In the genomic region with DNA sequence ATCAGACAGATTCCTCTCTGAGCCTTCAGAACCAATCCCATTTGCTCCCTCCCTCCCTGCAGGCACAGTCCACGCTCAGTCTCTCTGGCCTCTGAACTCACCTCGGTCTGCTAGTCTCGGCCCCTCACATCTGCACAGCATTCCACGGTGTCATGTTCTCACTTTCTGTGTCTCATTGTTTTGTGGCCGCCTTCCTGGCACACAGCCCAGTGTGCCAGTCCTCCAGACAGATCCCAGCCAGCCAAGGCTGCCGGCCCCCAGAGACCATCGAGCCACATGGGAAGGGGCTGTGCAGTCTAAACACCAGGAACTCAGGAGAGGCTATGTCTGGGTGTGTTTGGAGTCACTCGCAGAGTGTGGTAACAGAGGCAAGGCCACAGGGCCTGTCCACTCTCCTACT, we compare ENCODE assay signal across 10 mouse cellular contexts. TPM values are rescaled to one million over a fixed set of nuclear protein-coding genes. Genes with fewer than 3 reads are reported as not detected.
DNase-seq lines count a peak whose midpoint lies in the region; ATAC-seq and TF ChIP-seq lines count a peak whose summit lies in the region.
"Had no signal": no experiment of that assay in that cellular context is flagged by ENCODE, and none has a peak within 500 bp of the region (broad histone marks: within the 10 kb centered on the region; RNA-seq: fewer than 3 reads in every experiment).

No protein-coding gene starts in this region.

- H3K27me3 ChIP-seq in heart, adult 2 months (ENCODE audit: control insufficient read depth, insufficient read depth, low read length), result no peaks in the 10 kb centered on the region
- H3K27me3 ChIP-seq in forebrain, embryonic 11.5 days (ENCODE audit: control insufficient read depth, insufficient read depth, low read length), result no peaks in the 10 kb centered on the region
- no peaks in the 10 kb centered on the region for H3K27me3 ChIP-seq in intestine, embryonic 16.5 days (replicated peaks; ENCODE audit: control insufficient read depth, insufficient read depth, low read length)

- no peaks in the 10 kb centered on the region for H3K9me3 ChIP-seq in forebrain, embryonic 11.5 days (ENCODE audit: control insufficient read depth, low read length)
- H3K9me3 ChIP-seq in intestine, embryonic 16.5 days (ENCODE audit: control insufficient read depth, low read length), result no peaks in the 10 kb centered on the region
- H3K9me3 ChIP-seq: G1E had no signal

- peak overlapping the region; percentile 58 for H3K27ac ChIP-seq in heart, adult 2 months
- peak overlapping the region; percentile 82 for H3K27ac ChIP-seq in forebrain, embryonic 11.5 days (ENCODE audit: low read depth, low read length)
- H3K27ac ChIP-seq in intestine, embryonic 16.5 days (ENCODE audit: low read length), result peak overlapping the region; percentile 39; the same call in 1 of the 2 replicates

- H3K4me3 ChIP-seq in heart, adult 2 months, result no peak overlapping the region
- no peak overlapping the region for H3K4me3 ChIP-seq in forebrain, embryonic 11.5 days (ENCODE audit: low read depth, low read length)
- no peak overlapping the region for H3K4me3 ChIP-seq in intestine, embryonic 16.5 days (ENCODE audit: low read length)

- ATAC-seq in forebrain, embryonic 11.5 days (replicated peaks; ENCODE audit: low FRiP score), result peak; percentile 89
- peak; percentile 39; the same call in 1 of the 2 replicates for ATAC-seq in intestine, embryonic 16.5 days

- no peak for TF ChIP-seq EP300 in heart, adult 2 months (IDR thresholded peaks at IDR 0.05; ENCODE audit: insufficient read depth, low read depth, low read length)

- H3K9ac ChIP-seq in heart, adult 2 months (ENCODE audit: low read depth, low read length), result 0 out of 2 replicates have a peak overlapping the region, but pooled peaks have one; percentile 38
- peak overlapping the region; percentile 32 for H3K9ac ChIP-seq in forebrain, embryonic 11.5 days (ENCODE audit: low read length)
- H3K9ac ChIP-seq in intestine, embryonic 16.5 days (ENCODE audit: low read depth, low read length), result no peak overlapping the region

- intact Hi-C loops in heart, adult 2 months (cut with DNase I), result loop anchor here (2.0 kb wide), 1 partner anchor 36 kb away; no protein-coding TSS in a partner anchor

- 5% methylated on average over 8 of the region's 8 CpGs for WGBS in heart, adult 2 months
- WGBS in forebrain, embryonic 11.5 days, result 10% methylated on average over 8 of the region's 8 CpGs
- 14% methylated on average over 8 of the region's 8 CpGs for whole genome bisulfite sequencing in intestine, embryonic 16.5 days

- no peak for TF ChIP-seq POLR2A in heart, adult 2 months (IDR thresholded peaks at IDR 0.05; ENCODE audit: insufficient read depth, low read depth, low read length)

- H3K79me2 ChIP-seq in heart, adult 2 months (replicated peaks; ENCODE audit: control insufficient read depth, insufficient read depth, low read length), result no peaks in the 10 kb centered on the region

- DNase-seq in heart, adult 2 months, result peak; percentile 53 to 60
- no peak for DNase-seq in heart, adult 8-10 months (ENCODE audit: low spot score)
- DNase-seq in forebrain, embryonic 11.5 days (ENCODE audit: low spot score), result peak; percentile 86
- DNase-seq in lung, postnatal 25 days (ENCODE audit: low spot score), result peak; percentile 12
- peak; percentile 65 for DNase-seq in yolk sac, embryonic 10.5 days (ENCODE audit: low spot score)
- DNase-seq in gastrocnemius, adult 8-10 months (ENCODE audit: low spot score in 2 of 2), result no peak
- DNase-seq in frontal cortex, postnatal 25 days (ENCODE audit: low spot score in 2 of 2), result no peak

- H3K36me3 ChIP-seq in heart, adult 2 months (ENCODE audit: control insufficient read depth, insufficient read depth, low read length), result peaks cover 5% of the 10 kb centered on the region; the same call in 1 of the 2 replicates
- no peaks in the 10 kb centered on the region for H3K36me3 ChIP-seq in forebrain, embryonic 11.5 days (ENCODE audit: control insufficient read depth, insufficient read depth, low read length)
- no peaks in the 10 kb centered on the region for H3K36me3 ChIP-seq in intestine, embryonic 16.5 days (ENCODE audit: control insufficient read depth, insufficient read depth, low read length)
- H3K36me3 ChIP-seq: G1E had no signal

- TF ChIP-seq CTCF in heart, adult 2 months (IDR thresholded peaks at IDR 0.05), result no peak

- H3K4me2 ChIP-seq in forebrain, embryonic 11.5 days (ENCODE audit: low read depth, low read length, severe bottlenecking), result no peak overlapping the region
- no peak overlapping the region for H3K4me2 ChIP-seq in intestine, embryonic 16.5 days (ENCODE audit: low read depth, low read length)

- peaks cover 23% of the 10 kb centered on the region for H3K4me1 ChIP-seq in heart, adult 2 months (ENCODE audit: control insufficient read depth, insufficient read depth, low read length)
- H3K4me1 ChIP-seq in forebrain, embryonic 11.5 days (replicated peaks; ENCODE audit: control insufficient read depth, insufficient read depth, low read length), result peaks cover 20% of the 10 kb centered on the region
- peaks cover 33% of the 10 kb centered on the region for H3K4me1 ChIP-seq in intestine, embryonic 16.5 days (ENCODE audit: control insufficient read depth, insufficient read depth, low read length)

RNA-seq across cellular contexts. Expression of a gene that starts 22.9 kb away (rescaled TPM):
- 10 to 100 TPM; 29.5 to 40.1 TPM for total RNA-seq in heart, adult 2 months (2021)
- 11.1 and 17.6 TPM in 2 replicates for polyA plus RNA-seq in heart, adult 2 months (2012; rRNA removed)
- 10 to 100 TPM; 31.0 to 45.6 (median 36.2) TPM for total RNA-seq in heart, adult 8-10 months (2022)
- polyA plus RNA-seq in forebrain, embryonic 11.5 days (2014; fragmentation: Nextera tagmentation; extraction: Ambion mirVana), result 54.5 and 56.8 TPM in 2 replicates
- 67.0 and 68.5 TPM in 2 replicates for polyA plus RNA-seq in intestine, embryonic 16.5 days (2015; fragmentation: Nextera tagmentation; extraction: Ambion mirVana)
- 10 to 100 TPM; 26.4 to 40.8 (median 33.7) TPM for total RNA-seq in gastrocnemius, adult 8-10 months (2022)

RNA-seq across cellular contexts. Expression of a gene that starts 32.3 kb away (rescaled TPM):
- total RNA-seq in heart, adult 2 months (2021), result not detected
- polyA plus RNA-seq in heart, adult 2 months (2012; rRNA removed), result not detected in 2 replicates
- not detected for total RNA-seq in heart, adult 8-10 months (2022)
- 1.7 and 3.0 TPM in 2 replicates for polyA plus RNA-seq in forebrain, embryonic 11.5 days (2014; fragmentation: Nextera tagmentation; extraction: Ambion mirVana)
- polyA plus RNA-seq in intestine, embryonic 16.5 days (2015; fragmentation: Nextera tagmentation; extraction: Ambion mirVana), result 0.72 and 0.99 TPM in 2 replicates
- not detected for total RNA-seq in gastrocnemius, adult 8-10 months (2022)
- total RNA-seq: G1E had no signal
- polyA plus RNA-seq: G1E; large intestine, adult 2 months had no signal

RNA-seq across cellular contexts. Expression of a gene that starts 49.9 kb away (rescaled TPM):
- 10 to 100 TPM; 34.8 to 39.1 TPM for total RNA-seq in heart, adult 2 months (2021)
- polyA plus RNA-seq in heart, adult 2 months (2012; rRNA removed), result 10.9 and 24.2 TPM in 2 replicates
- 10 to 100 TPM; 38.1 to 41.9 (median 40.5) TPM for total RNA-seq in heart, adult 8-10 months (2022)
- polyA plus RNA-seq in forebrain, embryonic 11.5 days (2014; fragmentation: Nextera tagmentation; extraction: Ambion mirVana), result 24.3 and 28.8 TPM in 2 replicates
- 5.7 and 5.9 TPM in 2 replicates for polyA plus RNA-seq in intestine, embryonic 16.5 days (2015; fragmentation: Nextera tagmentation; extraction: Ambion mirVana)
- 10 to 100 TPM; 58.6 to 67.0 (median 65.0) TPM for total RNA-seq in gastrocnemius, adult 8-10 months (2022)

RNA-seq across cellular contexts. Expression of a gene that starts 55.9 kb away (rescaled TPM):
- total RNA-seq in heart, adult 2 months (2021), result 1 to 10 TPM; 5.9 to 7.7 TPM
- polyA plus RNA-seq in heart, adult 2 months (2012; rRNA removed), result 14.2 and 16.5 TPM in 2 replicates
- total RNA-seq in heart, adult 8-10 months (2022), result 1 to 10 TPM; 4.4 to 9.5 (median 6.3) TPM
- 38.7 and 39.3 TPM in 2 replicates for polyA plus RNA-seq in forebrain, embryonic 11.5 days (2014; fragmentation: Nextera tagmentation; extraction: Ambion mirVana)
- polyA plus RNA-seq in intestine, embryonic 16.5 days (2015; fragmentation: Nextera tagmentation; extraction: Ambion mirVana), result 33.0 and 34.9 TPM in 2 replicates
- total RNA-seq in gastrocnemius, adult 8-10 months (2022), result 10 to 100 TPM in 1 of 4 experiments, 1 to 10 TPM in 3; 5.0 to 11.8 (median 5.7) TPM
- polyA plus RNA-seq: G1E had no signal

Comparison
In these comparisons a context has a peak if more than half of its experiments do, and no peak if none do; other contexts are left out.
1. DNase-seq: peak in heart, adult 2 months (2 of 2), forebrain, embryonic 11.5 days (single experiment), lung, postnatal 25 days (single experiment) and yolk sac, embryonic 10.5 days (single experiment); none in heart, adult 8-10 months (single experiment), gastrocnemius, adult 8-10 months (0 of 2) and frontal cortex, postnatal 25 days (0 of 2).
2. Peak in every context shown above with its lines, with median percentiles within 50 percentile points of each other: H3K27ac ChIP-seq.